Mouse (Mus musculus) kidney, postnatal 0 days (tissue): ENCODE measurements around the gene Npas3. TPM values are rescaled to one million over a fixed set of nuclear protein-coding genes. Genes with fewer than 3 reads are reported as not detected.

Source experiments
- ATAC-seq: fragments of 200-750 bp; cut with Nextera tagmentation; replicated peaks from 2 replicates; pipeline ENCODE4 v1.8.0; 2017; ENCODE audit warnings: low read depth, moderate number of reproducible peaks, moderate TSS enrichment, moderate library complexity; ENCODE audit not compliant: low FRiP score
- DNase-seq: peaks from one replicate; pipeline ENCODE4 v3.0.0-alpha.2; 2016; ENCODE audit warnings: low spot score
- H3K27ac ChIP-seq: fragments of 300-500 bp; sonication (generic); 2 replicates; pipeline ENCODE4 v1.5.1; 2014; ENCODE audit warnings: mild to moderate bottlenecking
- H3K27me3 ChIP-seq: fragments of 300-500 bp; sonication (generic); 2 replicates; pipeline ENCODE4 v1.6.1; 2014; ENCODE audit warnings: low read length, mixed read lengths; ENCODE audit not compliant: insufficient read depth
- H3K36me3 ChIP-seq: fragments of 300-500 bp; sonication (generic); 2 replicates; pipeline ENCODE4 v1.6.1; 2014; ENCODE audit warnings: low read length, mixed read lengths; ENCODE audit not compliant: insufficient read depth
- H3K4me1 ChIP-seq: fragments of 300-500 bp; sonication (generic); replicated peaks from 2 replicates; pipeline ENCODE4 v1.6.1; 2014; ENCODE audit warnings: antibody characterized with exemption, low read length, mixed read lengths; ENCODE audit not compliant: insufficient read depth
- H3K4me2 ChIP-seq: fragments of 300-500 bp; sonication (generic); 2 replicates; pipeline ENCODE4 v1.6.1; 2014; ENCODE audit warnings: mild to moderate bottlenecking, low read length, moderate library complexity, mixed read lengths
- H3K4me3 ChIP-seq: fragments of 300-500 bp; sonication (generic); replicated peaks from 2 replicates; pipeline ENCODE4 v1.5.1; 2014; ENCODE audit warnings: low read depth, low read length
- H3K9ac ChIP-seq: fragments of 300-500 bp; sonication (generic); 2 replicates; pipeline ENCODE4 v1.6.1; 2014; ENCODE audit warnings: low read depth, low read length
- H3K9me3 ChIP-seq: fragments of 300-500 bp; sonication (generic); replicated peaks from 2 replicates; pipeline ENCODE4 v1.6.1; 2016; ENCODE audit warnings: low read length, inconsistent platforms, mixed read lengths
- CTCF ChIP-seq: IDR thresholded peaks from 2 replicates; pipeline ENCODE4 v1.5.1; 2016; ENCODE audit warnings: antibody characterized with exemption, low read depth, mild to moderate bottlenecking, moderate library complexity
- WGBS: fragments of 180-500 bp; shearing (Covaris S2); extraction: QIAGEN DNeasy Blood & Tissue Kit; methylation state at CpG from one replicate; pipeline ENCODE4 v1.1.7; 2014; 5-methylcytosine and 5-hydroxymethylcytosine counted together
- polyA plus RNA-seq: library from polyadenylated mRNA; unstranded; fragments of >200 nt; fragmentation: Nextera tagmentation; extraction: Ambion mirVana; gene quantifications from 2 replicates; pipeline ENCODE4 v1.2.1, GENCODE M21; 2015

Gene Npas3
- polyA plus RNA-seq, 1 experiment from 2014 or later, result 1.2 TPM

GRCm38 (mm10) chr12:53875226-53875625 lies 626.7 kb downstream of the Npas3 start:
- ATAC-seq, result peak; percentile 66; the same call in 1 of the 2 replicates

GRCm38 (mm10) chr12:53876693-53877092 lies 628.2 kb downstream of the Npas3 start:
- no peak for TF ChIP-seq CTCF
- no peak for ATAC-seq

More at GRCm38 (mm10) chr12:53875226-53875625, 626.7 kb downstream of the Npas3 start:
- H3K27ac ChIP-seq, result no peak overlapping the region
- H3K36me3 ChIP-seq, result no peaks in the 10 kb centered on the region
- no peak overlapping the region for H3K4me3 ChIP-seq
- H3K9ac ChIP-seq, result no peak overlapping the region
- no peak overlapping the region for H3K4me2 ChIP-seq
- 48% methylated on average over 3 of the region's 3 CpGs for WGBS
- no peaks in the 10 kb centered on the region for H3K27me3 ChIP-seq
- H3K9me3 ChIP-seq, result no peaks in the 10 kb centered on the region
- peak; percentile 66 for DNase-seq
- no peaks in the 10 kb centered on the region for H3K4me1 ChIP-seq
- no peak for TF ChIP-seq CTCF

GRCm38 (mm10) chr12:53881684-53882083 lies 633.2 kb downstream of the Npas3 start:
- no peak for DNase-seq
- Histone ChIP-seq H3K36me3 (no peaks in the 10 kb centered on the region), H3K4me1 (no peaks in the 10 kb centered on the region), H3K27ac (no peak overlapping the region), H3K4me3 (no peak overlapping the region), H3K27me3 (no peaks in the 10 kb centered on the region), H3K4me2 (no peak overlapping the region), H3K9ac (no peak overlapping the region), H3K9me3 (no peaks in the 10 kb centered on the region)
- no peak for TF ChIP-seq CTCF
- 98% methylated on average over 4 of the region's 4 CpGs for WGBS
- no peak for ATAC-seq

More at GRCm38 (mm10) chr12:53876693-53877092, 628.2 kb downstream of the Npas3 start:
- no peak for DNase-seq
- Histone ChIP-seq H3K4me3 (no peak overlapping the region), H3K36me3 (no peaks in the 10 kb centered on the region), H3K9ac (no peak overlapping the region), H3K27ac (no peak overlapping the region), H3K4me2 (no peak overlapping the region), H3K4me1 (no peaks in the 10 kb centered on the region), H3K9me3 (no peaks in the 10 kb centered on the region), H3K27me3 (no peaks in the 10 kb centered on the region)
- 62% methylated on average over 5 of the region's 5 CpGs for WGBS

- WGBS, result 85% methylated on average over 8 of the region's 8 CpGs
- no peak for DNase-seq
- Histone ChIP-seq H3K4me1 (no peaks in the 10 kb centered on the region), H3K9me3 (no peaks in the 10 kb centered on the region), H3K9ac (no peak overlapping the region), H3K27ac (no peak overlapping the region), H3K36me3 (no peaks in the 10 kb centered on the region), H3K4me2 (no peak overlapping the region), H3K4me3 (no peak overlapping the region), H3K27me3 (no peaks in the 10 kb centered on the region)
- no peak for TF ChIP-seq CTCF
- no peak for ATAC-seq
These were observed 634.4 kb downstream of the Npas3 start for GRCm38 (mm10) chr12:53882863-53883262.

GRCm38 (mm10) chr12:53888624-53889023 lies 640.1 kb downstream of the Npas3 start:
- DNase-seq, result no peak
- no peak for ATAC-seq
- H3K36me3 ChIP-seq, result no peaks in the 10 kb centered on the region
- TF ChIP-seq CTCF, result no peak
- no peak overlapping the region for H3K4me3 ChIP-seq
- no peaks in the 10 kb centered on the region for H3K4me1 ChIP-seq
- 59% methylated on average over 4 of the region's 4 CpGs for WGBS
- H3K27ac ChIP-seq, result no peak overlapping the region
- no peaks in the 10 kb centered on the region for H3K9me3 ChIP-seq
- H3K9ac ChIP-seq, result no peak overlapping the region
- H3K27me3 ChIP-seq, result no peaks in the 10 kb centered on the region
- H3K4me2 ChIP-seq, result no peak overlapping the region

GRCm38 (mm10) chr12:53895909-53896308 lies 647.4 kb downstream of the Npas3 start:
- Histone ChIP-seq H3K9me3 (no peaks in the 10 kb centered on the region), H3K9ac (no peak overlapping the region), H3K36me3 (no peaks in the 10 kb centered on the region), H3K4me2 (no peak overlapping the region), H3K4me1 (no peaks in the 10 kb centered on the region), H3K27ac (no peak overlapping the region), H3K4me3 (no peak overlapping the region), H3K27me3 (no peaks in the 10 kb centered on the region)
- no peak for TF ChIP-seq CTCF
- 83% methylated on average over 5 of the region's 5 CpGs for WGBS
- ATAC-seq, result no peak
- no peak for DNase-seq

- DNase-seq (no peak), ATAC-seq (no peak)
- no peaks in the 10 kb centered on the region for H3K4me1 ChIP-seq
- H3K36me3 ChIP-seq, result no peaks in the 10 kb centered on the region
- H3K27me3 ChIP-seq, result no peaks in the 10 kb centered on the region
- TF ChIP-seq CTCF, result no peak
- H3K9ac ChIP-seq, result no peak overlapping the region
- H3K27ac ChIP-seq, result no peak overlapping the region
- WGBS, result 69% methylated on average over 8 of the region's 8 CpGs
- no peak overlapping the region for H3K4me3 ChIP-seq
- H3K4me2 ChIP-seq, result no peak overlapping the region
- no peaks in the 10 kb centered on the region for H3K9me3 ChIP-seq
These were observed 660.3 kb downstream of the Npas3 start for GRCm38 (mm10) chr12:53908761-53909160.
